Mouse (Mus musculus) left cerebral cortex, adult 8-10 months (tissue): ENCODE results near the gene Pmpca. TPM values are rescaled to one million over a fixed set of nuclear protein-coding genes. Genes with fewer than 3 reads are reported as not detected.

Source experiments
- DNase-seq, 2 experiments: peaks; one replicate each; pipeline ENCODE4 v3.0.0; 2022; ENCODE audit warnings: low spot score in 2 of 2
- total RNA-seq, 4 experiments: library from RNA; stranded (reverse); gene quantifications; 2 replicates each; pipeline ENCODE4 v1.2.4; 2022

Pmpca gene
- total RNA-seq, 4 experiments from 2014 or later = 90.0 to 96.3 (median 92.2) TPM

DNA sequence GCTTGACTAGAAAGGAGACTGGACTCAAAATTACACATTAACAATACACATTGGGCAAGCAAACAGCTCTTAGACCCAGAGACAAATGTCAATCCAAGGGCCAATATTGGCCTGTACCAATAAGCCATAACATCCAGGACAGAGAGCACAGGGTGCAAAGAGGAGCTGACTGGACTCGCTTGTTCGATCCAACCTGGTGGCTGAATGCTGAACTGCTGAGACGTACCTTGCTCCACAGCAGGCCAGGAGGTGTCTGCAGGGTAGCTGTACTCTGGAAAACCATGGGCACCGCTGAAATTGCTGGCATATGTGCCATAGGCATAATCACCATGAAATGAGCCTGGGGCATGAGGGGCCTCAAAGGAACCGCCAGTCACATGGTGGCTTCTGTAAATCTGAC is 40.7 kb downstream of the Pmpca start:
- no peak for DNase-seq

- no peak for DNase-seq
Observed at GRCm38 (mm10) chr2:26434791-26435572, 45.8 kb downstream of the Pmpca start.

DNA sequence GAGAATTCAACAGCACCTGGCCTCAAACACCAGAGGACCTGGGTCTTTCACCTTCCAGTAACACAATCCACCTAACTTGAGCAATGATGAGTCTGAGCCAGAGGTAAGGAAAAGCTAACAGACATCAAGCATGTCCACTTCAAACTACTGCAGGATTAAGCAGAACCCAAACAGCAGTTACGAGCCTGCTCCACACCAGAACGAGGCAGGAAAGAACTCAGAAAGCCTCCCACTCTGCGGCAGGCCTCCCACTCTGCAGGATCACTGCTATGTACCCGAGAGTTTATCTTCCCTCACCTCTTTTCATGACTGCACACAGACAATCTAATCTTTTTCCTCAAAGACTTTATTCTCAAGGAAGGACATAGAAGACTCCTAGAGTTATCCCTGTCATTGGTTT is 48.1 kb downstream of the Pmpca start:
- DNase-seq = peak in 1 of 2 experiments; percentile 21

DNA sequence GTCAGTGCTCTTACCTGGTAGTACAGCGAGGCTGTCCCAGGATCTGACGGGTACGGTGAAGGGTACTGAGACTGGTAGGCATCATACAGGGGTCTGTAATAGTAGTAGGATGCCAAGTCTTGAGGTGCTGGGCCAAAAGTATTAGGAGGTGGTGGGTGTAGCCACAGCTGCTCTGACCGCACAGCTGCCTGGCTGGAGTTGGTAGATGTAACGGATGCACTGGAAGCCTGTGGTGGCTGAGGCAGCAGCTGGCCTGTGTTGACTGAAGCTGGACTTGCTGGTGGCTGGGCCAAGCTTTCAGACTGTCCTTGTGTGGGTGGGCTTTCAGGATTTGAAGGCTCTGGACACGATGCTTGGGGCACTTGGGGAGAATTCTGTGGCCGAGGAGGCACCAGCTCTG is 49.2 kb downstream of the Pmpca start:
- DNase-seq = no peak

DNA sequence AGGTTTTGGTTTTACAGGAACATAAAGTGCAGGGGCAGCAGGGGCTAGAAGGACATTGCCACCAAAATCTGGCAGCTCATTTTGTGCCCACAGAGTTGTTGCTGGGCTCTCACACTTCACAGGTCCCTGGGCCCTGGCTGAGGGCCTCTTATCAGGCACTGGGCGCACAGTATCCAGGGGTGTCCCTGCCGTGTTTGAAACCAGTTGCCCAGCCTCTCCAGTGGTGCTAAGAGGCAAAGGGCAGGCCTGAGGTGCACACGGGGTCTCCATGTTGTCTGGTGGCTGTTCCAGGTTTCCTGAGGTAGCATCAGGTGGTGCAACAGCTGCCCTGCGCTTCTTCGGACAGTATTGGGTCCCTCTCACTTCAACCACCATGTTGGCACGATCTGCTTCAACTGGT is 50.5 kb downstream of the Pmpca start:
- DNase-seq = no peak

DNA sequence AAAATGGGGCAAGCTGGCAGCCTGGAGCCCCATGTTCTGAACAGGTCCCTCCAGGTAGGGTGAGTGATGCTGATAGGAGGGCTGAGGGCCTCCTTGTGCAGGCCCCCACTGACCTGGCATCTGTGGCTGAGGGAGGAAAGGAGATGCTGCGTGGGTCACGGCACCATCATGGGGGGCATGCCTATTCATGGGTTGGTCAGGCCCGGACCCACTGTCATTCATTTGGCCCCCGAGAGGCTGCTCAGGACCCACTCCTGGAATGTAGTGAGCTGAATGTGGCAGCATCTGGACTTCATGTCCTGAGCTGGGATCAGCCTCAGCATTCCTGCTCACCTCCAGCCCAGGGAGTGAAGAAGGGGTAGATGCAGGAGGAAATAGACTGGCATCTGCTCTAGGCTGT is 52.1 kb downstream of the Pmpca start:
- no peak for DNase-seq

- no peak for DNase-seq
Observed at GRCm38 (mm10) chr2:26441688-26442087, 52.5 kb downstream of the Pmpca start.

- no peak for DNase-seq
Observed at GRCm38 (mm10) chr2:26442843-26443242, 53.7 kb downstream of the Pmpca start.

- DNase-seq = no peak
Observed at GRCm38 (mm10) chr2:26443876-26444275, 54.7 kb downstream of the Pmpca start.

DNA sequence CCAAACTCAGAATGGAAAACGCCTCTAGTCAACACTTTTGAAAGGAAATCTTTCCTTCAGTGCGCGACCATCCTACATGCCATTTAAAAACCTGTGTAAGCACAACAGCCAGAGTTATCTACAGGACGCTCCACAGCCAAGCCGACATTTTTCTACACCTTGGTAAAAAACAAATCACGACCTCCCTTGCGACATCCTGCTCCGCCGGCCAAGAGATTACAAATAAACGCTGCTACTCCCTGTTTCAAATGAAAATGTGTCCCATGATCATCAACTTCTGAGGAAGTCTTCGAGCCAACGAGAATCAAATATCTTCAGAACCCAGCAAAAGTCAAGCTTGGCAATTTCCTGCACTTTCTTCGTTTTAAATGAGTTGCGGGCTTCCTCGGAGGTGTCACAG is 55.2 kb downstream of the Pmpca start:
- no peak for DNase-seq

GRCm38 (mm10) chr2:26444946-26445665 is 56.0 kb downstream of the Pmpca start, which contains the start of gene Sec16a:
Sec16a (minus strand) TSS chr2:26445216.
- peak; percentile 94 to 100 for DNase-seq

GRCm38 (mm10) chr2:26445666-26446445 is 56.7 kb downstream of the Pmpca start:
- DNase-seq = peak; percentile 95 to 96

DNA sequence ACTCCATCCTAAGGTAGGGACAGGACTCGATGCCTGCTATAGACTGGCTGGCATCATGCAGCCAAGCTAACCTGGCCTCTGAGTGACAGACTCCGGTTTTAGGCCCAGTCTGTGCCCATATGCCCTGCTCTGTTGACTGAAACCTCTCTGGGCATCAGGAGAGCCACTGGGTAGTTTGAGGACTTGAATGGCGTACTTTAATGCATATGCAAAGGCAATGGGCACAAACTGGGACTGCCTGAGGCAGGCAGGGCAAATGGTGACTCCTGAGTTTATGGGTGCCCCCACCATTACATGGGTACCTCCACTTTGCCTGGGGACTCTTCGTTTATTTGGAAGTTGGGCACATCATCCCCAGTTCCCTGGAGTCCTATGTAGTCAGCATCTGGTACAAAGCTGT is 57.5 kb downstream of the Pmpca start:
- no peak for DNase-seq

Other genes starting within 250 kb of the Pmpca start
- gene Lhx3, start 181.1 kb upstream of the Pmpca start, total RNA-seq = under 1 TPM in 3 of 4 experiments, not detected in 1; 0.21 to 0.42 (median 0.22) TPM
- gene Qsox2, start 151.8 kb upstream of the Pmpca start, total RNA-seq = 10 to 100 TPM; 23.1 to 26.6 (median 25.7) TPM
- gene Ccdc187, start 94.8 kb upstream of the Pmpca start, total RNA-seq = 1 to 10 TPM; 6.0 to 6.7 (median 6.4) TPM
- 10 to 100 TPM; 58.9 to 66.8 (median 60.5) TPM for gene Gpsm1, start 73.8 kb upstream of the Pmpca start, total RNA-seq
- gene Dnlz, start 37.2 kb upstream of the Pmpca start, total RNA-seq = 10 to 100 TPM; 24.5 to 27.8 (median 26.1) TPM
- gene Card9, start 28.4 kb upstream of the Pmpca start, total RNA-seq = 1 to 10 TPM; 1.6 to 3.9 (median 3.0) TPM
- gene Snapc4, start 8.7 kb upstream of the Pmpca start, total RNA-seq = 10 to 100 TPM; 52.6 to 88.3 (median 75.3) TPM
- gene Entr1, start within 50 bp of the Pmpca start, total RNA-seq = 100 to 1,000 TPM; 130 to 136 (median 133) TPM
- 10 to 100 TPM; 23.8 to 29.1 (median 25.7) TPM for gene Inpp5e, start 19.9 kb downstream of the Pmpca start, total RNA-seq
- 10 to 100 TPM; 41.2 to 50.9 (median 43.0) TPM for gene Sec16a, start 55.9 kb downstream of the Pmpca start, total RNA-seq
- gene Notch1, start 127.3 kb downstream of the Pmpca start, total RNA-seq = 10 to 100 TPM; 23.3 to 28.8 (median 26.6) TPM
- 10 to 100 TPM; 63.8 to 88.2 (median 66.2) TPM for gene Egfl7, start 190.7 kb downstream of the Pmpca start, total RNA-seq
- gene Gm20532, start 197.3 kb downstream of the Pmpca start, total RNA-seq = not detected
- gene Agpat2, start 215.1 kb downstream of the Pmpca start, total RNA-seq = 1 to 10 TPM; 1.5 to 3.9 (median 3.6) TPM
- gene Fam69b, start 239.1 kb downstream of the Pmpca start, total RNA-seq = 10 to 100 TPM; 69.1 to 74.8 (median 73.2) TPM